Mouse (Mus musculus): ENCODE measurements around the gene Itpa. TPM values are rescaled to one million over a fixed set of nuclear protein-coding genes. Genes with fewer than 3 reads are reported as not detected.

The Itpa gene
- polyA plus RNA-seq, 1 experiment from 2014 or later = 87.8 TPM

DNA sequence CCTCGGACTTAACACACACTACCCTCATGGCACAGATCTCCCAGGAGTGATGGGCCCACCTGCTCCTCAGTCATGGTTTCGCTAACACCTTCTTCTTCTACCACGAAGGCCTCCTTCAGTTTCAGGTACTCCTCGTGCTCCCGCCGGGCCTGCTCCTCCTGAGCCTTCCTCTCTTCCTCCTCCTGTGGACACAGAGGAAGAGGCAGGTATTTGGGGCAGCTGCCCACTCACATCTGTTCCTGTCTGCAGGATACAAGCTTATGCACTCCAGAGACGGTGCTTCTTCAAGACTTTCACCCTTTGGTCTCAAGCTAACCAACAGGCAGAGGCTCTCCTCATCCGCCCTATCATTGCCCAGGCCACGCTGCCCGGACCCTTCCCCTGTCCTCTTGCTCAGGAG lies 8.9 kb upstream of the Itpa start:
- no peak overlapping the region for H3K27ac ChIP-seq (ENCODE audit: low read length)
- peaks cover 8% of the 10 kb centered on the region; the same call in 1 of the 2 replicates for H3K4me1 ChIP-seq (ENCODE audit: control insufficient read depth, insufficient read depth, low read length)
- H3K9me3 ChIP-seq (ENCODE audit: control insufficient read depth, low read depth, low read length) = no peaks in the 10 kb centered on the region
- no peak overlapping the region for H3K9ac ChIP-seq (replicated peaks; ENCODE audit: low read depth, low read length)
- H3K4me2 ChIP-seq (replicated peaks; ENCODE audit: low read depth, low read length) = no peak overlapping the region
- H3K4me3 ChIP-seq (ENCODE audit: low read depth, low read length) = no peak overlapping the region
- no peaks in the 10 kb centered on the region for H3K27me3 ChIP-seq (ENCODE audit: control insufficient read depth, insufficient read depth, low read length)
- ATAC-seq (ENCODE audit: insufficient number of reproducible peaks, insufficient read depth, low FRiP score, low read depth) = no peak
- 97% methylated on average over 10 of the region's 10 CpGs for WGBS
- peaks cover 73% of the 10 kb centered on the region for H3K36me3 ChIP-seq (ENCODE audit: control insufficient read depth, insufficient read depth, low read length)

DNA sequence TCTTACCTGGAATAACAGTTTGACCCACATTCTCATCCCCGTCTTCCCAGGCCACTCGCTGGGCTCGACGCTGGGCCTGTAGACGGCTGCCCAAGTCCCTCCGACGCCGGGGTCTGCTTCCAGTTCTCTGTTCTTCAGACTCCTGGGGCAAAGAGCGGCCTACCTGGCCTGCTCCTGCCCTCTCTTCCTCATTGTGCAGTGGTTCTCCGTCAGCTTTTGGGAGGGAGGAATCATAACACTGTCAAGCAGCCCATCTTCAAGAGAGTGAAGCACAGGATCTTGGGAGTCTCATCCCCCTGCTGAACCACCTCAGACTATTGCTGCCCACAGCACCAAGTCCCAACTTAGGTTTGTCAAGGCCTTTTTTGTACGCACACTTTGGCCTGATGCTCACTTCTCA lies 4.1 kb upstream of the Itpa start:
- WGBS = 90% methylated on average over 11 of the region's 11 CpGs
- H3K4me3 ChIP-seq (ENCODE audit: low read depth, low read length) = peak overlapping the region; percentile 35; the same call in 1 of the 2 replicates
- no peaks in the 10 kb centered on the region for H3K9me3 ChIP-seq (ENCODE audit: control insufficient read depth, low read depth, low read length)
- no peaks in the 10 kb centered on the region for H3K27me3 ChIP-seq (ENCODE audit: control insufficient read depth, insufficient read depth, low read length)
- peaks cover 34% of the 10 kb centered on the region for H3K36me3 ChIP-seq (ENCODE audit: control insufficient read depth, insufficient read depth, low read length)
- H3K4me1 ChIP-seq (ENCODE audit: control insufficient read depth, insufficient read depth, low read length) = peaks cover 8% of the 10 kb centered on the region; the same call in 1 of the 2 replicates
- no peak overlapping the region for H3K27ac ChIP-seq (ENCODE audit: low read length)
- peak overlapping the region; percentile 47; the same call in 1 of the 2 replicates for H3K9ac ChIP-seq (replicated peaks; ENCODE audit: low read depth, low read length)
- H3K4me2 ChIP-seq (replicated peaks; ENCODE audit: low read depth, low read length) = peak overlapping the region; percentile 63
- ATAC-seq (ENCODE audit: insufficient number of reproducible peaks, insufficient read depth, low FRiP score, low read depth) = no peak

DNA sequence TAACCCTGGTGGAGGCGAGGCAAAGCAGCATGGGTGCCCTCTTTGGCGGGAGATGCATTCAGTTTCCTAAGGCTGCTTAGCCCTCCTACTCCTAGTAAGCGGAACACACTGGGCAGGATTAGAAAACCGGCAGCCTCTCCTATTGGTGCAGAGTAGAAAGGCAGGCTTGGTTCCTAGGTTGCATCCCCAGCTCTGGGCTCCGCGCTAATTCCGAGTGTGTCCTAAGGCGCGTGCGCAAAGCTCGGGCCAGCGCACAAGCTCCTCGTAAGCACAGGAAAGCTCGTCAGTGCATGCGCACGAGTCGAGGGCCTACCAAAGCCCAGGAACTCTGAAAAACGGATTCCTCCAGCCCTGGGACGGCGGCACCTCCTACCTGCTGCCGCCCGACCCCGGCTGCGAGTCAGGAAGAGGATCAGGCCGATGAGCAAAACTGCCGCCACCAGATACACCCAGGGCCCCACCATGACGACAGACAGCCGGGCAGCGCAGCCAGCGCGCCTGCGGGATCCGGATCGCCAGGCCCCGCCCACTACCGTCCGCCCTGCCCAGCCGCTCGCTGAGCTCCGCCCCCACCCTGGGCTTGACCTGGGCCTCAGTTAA lies 3.2 kb upstream of the Itpa start, which contains the start of gene Ddrgk1:
Ddrgk1 (minus strand) TSS at position 558 of the 600 bp plus-strand sequence.
- peaks cover 8% of the 10 kb centered on the region; the same call in 1 of the 2 replicates for H3K4me1 ChIP-seq (ENCODE audit: control insufficient read depth, insufficient read depth, low read length)
- no peaks in the 10 kb centered on the region for H3K9me3 ChIP-seq (ENCODE audit: control insufficient read depth, low read depth, low read length)
- WGBS = 0% methylated on average over 40 of the region's 40 CpGs
- H3K4me2 ChIP-seq (replicated peaks; ENCODE audit: low read depth, low read length) = peak within 1 kb of the TSS; percentile 63
- peak within 1 kb of the TSS; percentile 47 for H3K9ac ChIP-seq (replicated peaks; ENCODE audit: low read depth, low read length)
- peaks cover 26% of the 10 kb centered on the region; the same call in 1 of the 2 replicates for H3K36me3 ChIP-seq (ENCODE audit: control insufficient read depth, insufficient read depth, low read length)
- peak within 1 kb of the TSS; percentile 35 for H3K4me3 ChIP-seq (ENCODE audit: low read depth, low read length)
- ATAC-seq (ENCODE audit: insufficient number of reproducible peaks, insufficient read depth, low FRiP score, low read depth) = peak; percentile 97
- peak within 1 kb of the TSS; percentile 89 for H3K27ac ChIP-seq (ENCODE audit: low read length)
- H3K27me3 ChIP-seq (ENCODE audit: control insufficient read depth, insufficient read depth, low read length) = no peaks in the 10 kb centered on the region

DNA sequence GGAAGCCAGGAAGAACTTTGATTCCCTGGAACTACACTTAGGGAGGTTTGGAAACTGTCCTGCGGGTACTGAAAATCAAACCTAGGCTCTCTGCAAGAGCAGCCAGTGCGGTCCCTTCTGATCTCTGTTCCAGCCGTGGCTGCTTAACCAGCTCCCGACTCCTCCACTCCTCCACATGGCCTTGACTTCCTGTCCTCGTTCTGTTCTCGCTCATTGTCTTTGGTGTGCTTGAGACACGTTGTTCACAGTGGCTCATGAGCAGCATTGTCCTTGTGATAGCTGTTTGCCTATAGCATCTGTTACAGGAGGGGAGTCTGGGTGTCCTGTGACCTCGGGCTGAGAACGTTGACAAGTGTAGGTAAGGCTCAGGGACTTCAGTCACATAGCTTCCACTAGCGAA lies 9.8 kb downstream of the Itpa start:
- Histone ChIP-seq H3K9ac (replicated peaks; ENCODE audit: low read depth, low read length) (no peak overlapping the region), H3K4me3 (ENCODE audit: low read depth, low read length) (no peak overlapping the region), H3K4me1 (ENCODE audit: control insufficient read depth, insufficient read depth, low read length) (no peaks in the 10 kb centered on the region), H3K36me3 (ENCODE audit: control insufficient read depth, insufficient read depth, low read length) (peaks cover 74% of the 10 kb centered on the region), H3K4me2 (replicated peaks; ENCODE audit: low read depth, low read length) (no peak overlapping the region), H3K9me3 (ENCODE audit: control insufficient read depth, low read depth, low read length) (no peaks in the 10 kb centered on the region), H3K27ac (ENCODE audit: low read length) (no peak overlapping the region), H3K27me3 (ENCODE audit: control insufficient read depth, insufficient read depth, low read length) (no peaks in the 10 kb centered on the region)
- no peak for ATAC-seq (ENCODE audit: insufficient number of reproducible peaks, insufficient read depth, low FRiP score, low read depth)
- WGBS = 84% methylated on average over 10 of the region's 10 CpGs

DNA sequence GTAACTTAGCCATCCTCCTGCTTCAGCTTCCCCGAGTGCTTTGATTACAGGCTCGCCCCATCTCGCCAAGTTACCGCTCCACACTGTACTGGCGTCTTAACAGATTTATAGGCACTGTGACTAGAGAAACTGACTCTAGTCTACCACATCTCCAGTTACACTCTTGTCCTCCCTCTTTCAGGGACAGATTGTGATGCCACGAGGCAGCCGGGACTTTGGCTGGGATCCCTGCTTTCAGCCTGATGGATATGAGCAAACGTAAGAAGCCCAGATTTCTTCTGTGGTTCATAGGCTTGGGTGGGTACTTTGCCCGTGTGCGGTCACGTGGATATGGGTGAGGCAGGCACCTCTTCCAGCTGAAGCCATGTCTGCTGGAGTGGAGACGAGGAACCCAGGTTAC lies 11.7 kb downstream of the Itpa start:
- Histone ChIP-seq H3K9me3 (ENCODE audit: control insufficient read depth, low read depth, low read length) (no peaks in the 10 kb centered on the region), H3K27ac (ENCODE audit: low read length) (no peak overlapping the region), H3K4me2 (replicated peaks; ENCODE audit: low read depth, low read length) (no peak overlapping the region), H3K9ac (replicated peaks; ENCODE audit: low read depth, low read length) (no peak overlapping the region), H3K4me3 (ENCODE audit: low read depth, low read length) (no peak overlapping the region), H3K4me1 (ENCODE audit: control insufficient read depth, insufficient read depth, low read length) (no peaks in the 10 kb centered on the region), H3K27me3 (ENCODE audit: control insufficient read depth, insufficient read depth, low read length) (no peaks in the 10 kb centered on the region), H3K36me3 (ENCODE audit: control insufficient read depth, insufficient read depth, low read length) (peaks cover 77% of the 10 kb centered on the region)
- WGBS = 92% methylated on average over 12 of the region's 12 CpGs
- ATAC-seq (ENCODE audit: insufficient number of reproducible peaks, insufficient read depth, low FRiP score, low read depth) = no peak

DNA sequence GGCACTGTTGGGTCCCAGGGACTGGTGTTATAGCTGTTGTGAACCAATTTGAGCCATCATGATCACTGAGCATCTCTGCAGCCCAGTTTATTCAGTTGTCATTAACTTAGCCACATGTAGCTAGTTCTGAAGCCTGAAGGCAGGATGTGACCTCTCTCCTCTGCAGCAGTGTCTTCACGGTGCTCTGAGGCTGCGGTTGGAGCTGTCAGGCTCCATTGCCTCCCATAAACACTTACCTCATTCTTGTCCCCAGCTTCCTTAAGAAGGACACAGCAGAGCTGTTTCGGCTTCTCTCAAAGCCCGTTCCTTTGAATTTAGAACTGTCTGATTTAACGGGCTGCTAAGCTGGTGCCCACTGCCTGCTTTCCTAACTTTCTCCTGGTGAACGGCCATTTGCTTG lies 12.5 kb downstream of the Itpa start:
- H3K27me3 ChIP-seq (ENCODE audit: control insufficient read depth, insufficient read depth, low read length) = no peaks in the 10 kb centered on the region
- no peak overlapping the region for H3K4me2 ChIP-seq (replicated peaks; ENCODE audit: low read depth, low read length)
- ATAC-seq (ENCODE audit: insufficient number of reproducible peaks, insufficient read depth, low FRiP score, low read depth) = no peak
- 94% methylated on average over 6 of the region's 6 CpGs for WGBS
- peaks cover 72% of the 10 kb centered on the region for H3K36me3 ChIP-seq (ENCODE audit: control insufficient read depth, insufficient read depth, low read length)
- H3K9ac ChIP-seq (replicated peaks; ENCODE audit: low read depth, low read length) = no peak overlapping the region
- no peaks in the 10 kb centered on the region for H3K4me1 ChIP-seq (ENCODE audit: control insufficient read depth, insufficient read depth, low read length)
- no peak overlapping the region for H3K27ac ChIP-seq (ENCODE audit: low read length)
- H3K9me3 ChIP-seq (ENCODE audit: control insufficient read depth, low read depth, low read length) = no peaks in the 10 kb centered on the region
- no peak overlapping the region for H3K4me3 ChIP-seq (ENCODE audit: low read depth, low read length)

DNA sequence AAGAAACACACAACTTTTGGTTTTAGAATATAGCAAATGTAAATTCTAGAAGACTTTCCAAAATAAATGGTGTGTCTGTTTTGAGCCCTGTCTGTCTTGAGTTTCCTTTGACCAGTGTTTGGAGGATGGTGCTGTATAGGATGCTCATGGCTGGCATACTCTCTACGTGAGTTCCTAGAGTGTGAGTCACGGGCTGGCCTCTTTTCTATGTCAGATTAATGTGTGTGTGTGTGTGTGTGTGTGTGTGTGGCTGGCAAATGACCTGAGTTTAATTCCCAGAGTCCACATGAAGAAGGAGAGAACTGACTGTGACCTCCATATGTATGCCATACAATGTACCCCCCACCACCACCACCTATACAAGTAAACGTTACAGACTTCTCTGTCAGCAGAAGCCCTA lies 14.1 kb downstream of the Itpa start:
- no peak overlapping the region for H3K9ac ChIP-seq (replicated peaks; ENCODE audit: low read depth, low read length)
- peaks cover 55% of the 10 kb centered on the region for H3K36me3 ChIP-seq (ENCODE audit: control insufficient read depth, insufficient read depth, low read length)
- H3K27ac ChIP-seq (ENCODE audit: low read length) = no peak overlapping the region
- no peaks in the 10 kb centered on the region for H3K4me1 ChIP-seq (ENCODE audit: control insufficient read depth, insufficient read depth, low read length)
- ATAC-seq (ENCODE audit: insufficient number of reproducible peaks, insufficient read depth, low FRiP score, low read depth) = no peak
- no peaks in the 10 kb centered on the region for H3K9me3 ChIP-seq (ENCODE audit: control insufficient read depth, low read depth, low read length)
- no peak overlapping the region for H3K4me3 ChIP-seq (ENCODE audit: low read depth, low read length)
- no peaks in the 10 kb centered on the region for H3K27me3 ChIP-seq (ENCODE audit: control insufficient read depth, insufficient read depth, low read length)
- WGBS = 82% methylated on average over 3 of the region's 3 CpGs
- H3K4me2 ChIP-seq (replicated peaks; ENCODE audit: low read depth, low read length) = no peak overlapping the region

DNA sequence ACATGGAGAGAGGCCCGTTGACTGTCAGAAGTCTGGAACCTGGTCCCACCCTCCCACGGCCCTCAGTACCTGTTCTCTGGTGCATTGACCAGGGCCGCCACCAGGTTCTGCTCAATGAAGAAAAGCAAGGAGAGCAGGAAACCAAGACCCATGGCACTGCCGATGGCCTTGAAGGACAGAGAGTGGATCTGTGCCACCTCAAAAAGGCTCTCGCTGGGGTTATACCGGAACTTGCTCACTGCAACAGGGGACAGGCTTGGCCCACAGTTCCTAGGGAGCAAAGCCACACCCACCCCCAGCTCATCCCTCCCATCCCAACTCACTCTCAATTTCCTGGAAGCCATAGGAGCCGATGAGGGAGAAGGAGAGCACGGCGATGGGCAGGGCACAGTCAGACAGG lies 18.0 kb downstream of the Itpa start:
- Histone ChIP-seq H3K36me3 (ENCODE audit: control insufficient read depth, insufficient read depth, low read length) (peaks cover 18% of the 10 kb centered on the region), H3K27me3 (ENCODE audit: control insufficient read depth, insufficient read depth, low read length) (no peaks in the 10 kb centered on the region), H3K9me3 (ENCODE audit: control insufficient read depth, low read depth, low read length) (no peaks in the 10 kb centered on the region), H3K9ac (replicated peaks; ENCODE audit: low read depth, low read length) (no peak overlapping the region), H3K4me2 (replicated peaks; ENCODE audit: low read depth, low read length) (no peak overlapping the region), H3K4me3 (ENCODE audit: low read depth, low read length) (no peak overlapping the region), H3K4me1 (ENCODE audit: control insufficient read depth, insufficient read depth, low read length) (no peaks in the 10 kb centered on the region), H3K27ac (ENCODE audit: low read length) (no peak overlapping the region)
- no peak for ATAC-seq (ENCODE audit: insufficient number of reproducible peaks, insufficient read depth, low FRiP score, low read depth)
- 85% methylated on average over 9 of the region's 9 CpGs for WGBS

DNA sequence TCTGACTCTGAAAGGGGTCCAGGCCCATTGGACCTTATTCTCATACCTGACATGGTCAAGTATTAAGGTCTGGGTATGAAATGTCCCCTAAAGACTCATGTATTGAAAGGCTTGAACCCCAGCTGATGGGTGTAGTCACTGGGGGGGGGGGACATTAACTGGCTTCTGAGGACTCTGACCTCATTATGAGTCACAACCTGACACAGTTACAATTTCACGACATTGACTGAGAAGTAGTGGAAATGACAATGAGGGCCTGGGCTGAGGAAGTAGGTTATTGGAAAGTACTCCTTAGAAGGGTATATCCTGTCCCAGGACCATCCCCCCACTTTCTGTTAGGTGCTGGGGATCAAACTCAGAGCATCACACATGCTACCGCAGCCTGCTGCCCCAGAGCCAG lies 21.6 kb downstream of the Itpa start:
- no peak overlapping the region for H3K4me2 ChIP-seq (replicated peaks; ENCODE audit: low read depth, low read length)
- no peak overlapping the region for H3K27ac ChIP-seq (ENCODE audit: low read length)
- H3K36me3 ChIP-seq (ENCODE audit: control insufficient read depth, insufficient read depth, low read length) = peaks cover under 1% of the 10 kb centered on the region; the same call in 1 of the 2 replicates
- no peaks in the 10 kb centered on the region for H3K9me3 ChIP-seq (ENCODE audit: control insufficient read depth, low read depth, low read length)
- H3K4me3 ChIP-seq (ENCODE audit: low read depth, low read length) = no peak overlapping the region
- H3K9ac ChIP-seq (replicated peaks; ENCODE audit: low read depth, low read length) = no peak overlapping the region
- no peak for ATAC-seq (ENCODE audit: insufficient number of reproducible peaks, insufficient read depth, low FRiP score, low read depth)
- WGBS = 81% methylated on average over 2 of the region's 2 CpGs
- no peaks in the 10 kb centered on the region for H3K4me1 ChIP-seq (ENCODE audit: control insufficient read depth, insufficient read depth, low read length)
- no peaks in the 10 kb centered on the region for H3K27me3 ChIP-seq (ENCODE audit: control insufficient read depth, insufficient read depth, low read length)
